Mouse (Mus musculus) macrophage (primary cell): ENCODE data around the gene Atl1. TPM values are rescaled to one million over a fixed set of nuclear protein-coding genes. Genes with fewer than 3 reads are reported as not detected.

Experiments used
- H3K27ac ChIP-seq: fragments of 350-480 bp; formaldehyde crosslinking; 2 replicates; pipeline ENCODE4 v1.9.0; 2021
- H3K36me3 ChIP-seq: fragments of 350-480 bp; formaldehyde crosslinking; 2 replicates; pipeline ENCODE4 v1.9.0; 2021; ENCODE audit errors: inconsistent target
- H3K4me3 ChIP-seq: fragments of 350-480 bp; formaldehyde crosslinking; 2 replicates; pipeline ENCODE4 v1.9.0; 2021; ENCODE audit errors: inconsistent target
- H3K79me2 ChIP-seq: fragments of 350-480 bp; formaldehyde crosslinking; 2 replicates; pipeline ENCODE4 v1.9.0; 2021; ENCODE audit errors: inconsistent target
- WGBS: methylation state at CpG from one replicate; pipeline ENCODE4 v1.1.7; 2026; ENCODE audit warnings: inconsistent platforms; ENCODE audit not compliant: missing documents; 5-methylcytosine and 5-hydroxymethylcytosine counted together
- polyA plus RNA-seq: library from polyadenylated mRNA; stranded (reverse); fragments of 250-400 nt; gene quantifications from 3 replicates; pipeline ENCODE4 v1.2.4, GENCODE M21; 2018; ENCODE audit warnings: inconsistent platforms

The Atl1 gene
- polyA plus RNA-seq, 1 experiment from 2014 or later = 0.96 TPM

GRCm38 (mm10) chr12:69985546-69985945 is 93.1 kb downstream of the Atl1 start:
- 32% methylated on average over 4 of the region's 4 CpGs for WGBS
- Histone ChIP-seq H3K27ac (peak overlapping the region; percentile 38), H3K36me3 (peaks cover 26% of the 10 kb centered on the region; the same call in 1 of the 2 replicates), H3K4me3 (peak overlapping the region; percentile 52), H3K79me2 (peaks cover 60% of the 10 kb centered on the region)

GRCm38 (mm10) chr12:69986241-69986762 is 93.9 kb downstream of the Atl1 start:
- Histone ChIP-seq H3K4me3 (peak overlapping the region; percentile 52), H3K27ac (peak overlapping the region; percentile 38), H3K36me3 (peaks cover 25% of the 10 kb centered on the region; the same call in 1 of the 2 replicates), H3K79me2 (peaks cover 53% of the 10 kb centered on the region)
- WGBS = under 1% methylated on average over 34 of the region's 36 CpGs

GRCm38 (mm10) chr12:69986786-69987497 is 94.5 kb downstream of the Atl1 start, which contains the start of gene Sav1:
Sav1 (minus strand) TSS chr12:69987002.
- H3K4me3 ChIP-seq = peak within 1 kb of the TSS; percentile 52
- H3K27ac ChIP-seq = peak within 1 kb of the TSS; percentile 38
- H3K36me3 ChIP-seq = peaks cover 19% of the 10 kb centered on the region; the same call in 1 of the 2 replicates
- peaks cover 46% of the 10 kb centered on the region for H3K79me2 ChIP-seq
- WGBS = under 1% methylated on average over 60 of the region's 102 CpGs

GRCm38 (mm10) chr12:69995382-69995781 is 103.0 kb downstream of the Atl1 start:
- no peak overlapping the region for H3K27ac ChIP-seq
- no peak overlapping the region for H3K4me3 ChIP-seq
- 83% methylated on average over 3 of the region's 3 CpGs for WGBS
- H3K36me3 ChIP-seq = no peaks in the 10 kb centered on the region
- no peaks in the 10 kb centered on the region for H3K79me2 ChIP-seq

- 69% methylated on average over 13 of the region's 13 CpGs for WGBS
- Histone ChIP-seq H3K36me3 (no peaks in the 10 kb centered on the region), H3K79me2 (no peaks in the 10 kb centered on the region), H3K4me3 (no peak overlapping the region), H3K27ac (no peak overlapping the region)
These were observed 106.0 kb downstream of the Atl1 start for GRCm38 (mm10) chr12:69998186-69998983.

GRCm38 (mm10) chr12:70005103-70005502 is 112.7 kb downstream of the Atl1 start:
- H3K79me2 ChIP-seq = no peaks in the 10 kb centered on the region
- 51% methylated on average over 4 of the region's 4 CpGs for WGBS
- H3K36me3 ChIP-seq = no peaks in the 10 kb centered on the region
- H3K4me3 ChIP-seq = no peak overlapping the region
- no peak overlapping the region for H3K27ac ChIP-seq

GRCm38 (mm10) chr12:70010356-70010755 is 117.9 kb downstream of the Atl1 start:
- no peaks in the 10 kb centered on the region; the same call in 1 of the 2 replicates for H3K36me3 ChIP-seq
- WGBS = 73% methylated on average over 4 of the region's 4 CpGs
- H3K27ac ChIP-seq = no peak overlapping the region
- no peaks in the 10 kb centered on the region for H3K79me2 ChIP-seq
- no peak overlapping the region for H3K4me3 ChIP-seq

- 92% methylated on average over 5 of the region's 5 CpGs for WGBS
- Histone ChIP-seq H3K36me3 (peaks cover 8% of the 10 kb centered on the region; the same call in 1 of the 2 replicates), H3K79me2 (no peaks in the 10 kb centered on the region), H3K27ac (no peak overlapping the region), H3K4me3 (no peak overlapping the region)
These were observed 119.3 kb downstream of the Atl1 start for GRCm38 (mm10) chr12:70011681-70012080.

- H3K4me3 ChIP-seq = no peak overlapping the region
- H3K79me2 ChIP-seq = no peaks in the 10 kb centered on the region
- peaks cover 39% of the 10 kb centered on the region for H3K36me3 ChIP-seq
- H3K27ac ChIP-seq = no peak overlapping the region
- whole genome bisulfite sequencing = 96% methylated on average over 4 of the region's 4 CpGs
These were observed 123.5 kb downstream of the Atl1 start for GRCm38 (mm10) chr12:70015936-70016335.

Other genes with a start within 250 kb of the Atl1 start
- gene Sos2, start 210.8 kb upstream of the Atl1 start, polyA plus RNA-seq = 18.5 to 35.5 TPM (median 24.7 TPM) in 3 replicates
- gene L2hgdh, start 167.7 kb upstream of the Atl1 start, polyA plus RNA-seq = 0.85 to 3.1 TPM (median 1.2 TPM) in 3 replicates
- 7.8 to 9.8 TPM (median 9.3 TPM) in 3 replicates for gene Atp5s, start 167.7 kb upstream of the Atl1 start, polyA plus RNA-seq
- gene Cdkl1, start 101.3 kb upstream of the Atl1 start, polyA plus RNA-seq = not detected in 3 replicates
- 6.0 to 7.2 TPM (median 6.6 TPM) in 3 replicates for gene Map4k5, start 586 bp downstream of the Atl1 start, polyA plus RNA-seq
- gene Sav1, start 94.4 kb downstream of the Atl1 start, polyA plus RNA-seq = 38.7 to 58.7 TPM (median 45.1 TPM) in 3 replicates
- gene Nin, start 221.1 kb downstream of the Atl1 start, polyA plus RNA-seq = 14.2 to 22.1 TPM (median 14.3 TPM) in 3 replicates